Mouse (Mus musculus): ENCODE data around the gene Csde1. TPM values are rescaled to one million over a fixed set of nuclear protein-coding genes. Genes with fewer than 3 reads are reported as not detected.

The Csde1 gene
- total and polyA plus RNA-seq, 3 experiments = 196 to 249 (median 210) TPM

DNA sequence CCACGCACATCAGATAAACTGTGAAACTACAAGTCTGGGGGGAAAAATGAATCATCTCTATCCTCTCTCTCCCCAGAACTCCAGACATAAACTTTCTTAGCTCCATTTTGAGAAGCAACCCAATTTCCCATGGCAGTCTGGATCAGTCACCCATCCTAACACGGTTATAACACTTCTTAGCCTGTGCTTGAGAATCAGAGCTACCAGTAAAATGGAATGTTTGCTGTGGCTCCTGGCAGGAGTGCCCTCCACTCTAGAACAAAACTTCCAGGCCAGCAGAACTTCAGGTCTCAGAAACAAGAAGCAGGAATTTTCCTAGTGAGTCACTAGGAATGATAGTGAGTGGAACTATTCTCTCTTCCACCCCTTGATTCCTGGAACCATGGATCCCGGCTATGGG is 49.7 kb upstream of the Csde1 start:
- Histone ChIP-seq H3K79me2 (replicated peaks; ENCODE audit: control insufficient read depth, extremely low read depth, insufficient read depth, poor library complexity, severe bottlenecking) (no peaks in the 10 kb centered on the region), H3K4me3 (replicated peaks in 1 of 3; ENCODE audit: low read depth in 2 of 3, low read length in 2 of 3, poor library complexity in 1 of 3) (no peak overlapping the region), H3K27me3 (replicated peaks) (no peaks in the 10 kb centered on the region), H3K4me2 (ENCODE audit: insufficient read depth, low read depth, poor library complexity, severe bottlenecking) (no peak overlapping the region), H3K36me3 (replicated peaks in 1 of 2; ENCODE audit: control insufficient read depth in 1 of 2, insufficient read depth in 1 of 2, low read length in 1 of 2) (no peaks in the 10 kb centered on the region), H3K9ac (ENCODE audit: insufficient read depth, low read depth) (no peak overlapping the region), H3K9me3 (replicated peaks; ENCODE audit: low read length) (no peaks in the 10 kb centered on the region), H3K27ac (ENCODE audit: insufficient read depth, low read depth) (no peak overlapping the region), H3K4me1 (ENCODE audit: control insufficient read depth in 1 of 2, insufficient read depth in 2 of 2) (no peaks in the 10 kb centered on the region)
- no peak for DNase-seq (ENCODE audit: extremely low read depth)
- dilution Hi-C loops (cut with MboI; ENCODE audit: extremely low pct_ligation_motif_present, extremely low pct_unique_long_range_greater_than_20kb, low sequenced_read_pairs) (no loop called here), in situ Hi-C loops (cut with MboI; ENCODE audit: low pct_ligation_motif_present, low pct_unique_long_range_greater_than_20kb, low sequenced_read_pairs) (no loop called here)
- TF ChIP-seq NRF1 (IDR thresholded peaks at IDR 0.05; ENCODE audit: low read depth, low read length) = no peak
- no peak for TF ChIP-seq POLR2A (IDR thresholded peaks at IDR 0.05; ENCODE audit: low read depth, low read length)
- TF ChIP-seq TCF12 (IDR thresholded peaks at IDR 0.05; ENCODE audit: low read depth, low read length) = no peak
- no peak for TF ChIP-seq UBTF (IDR thresholded peaks at IDR 0.05; ENCODE audit: low read depth, low read length)
- TF ChIP-seq MEF2A (IDR thresholded peaks at IDR 0.05; ENCODE audit: borderline replicate concordance, low read depth, low read length) = no peak
- no peak for TF ChIP-seq PAX5 (IDR thresholded peaks at IDR 0.05; ENCODE audit: low read length)
- no peak for TF ChIP-seq NELFE (IDR thresholded peaks at IDR 0.05; ENCODE audit: low read depth, low read length)
- no peak for TF ChIP-seq RAD21 (IDR thresholded peaks at IDR 0.05; ENCODE audit: low read depth, low read length)
- no peak for TF ChIP-seq ETS1 (conservative IDR thresholded peaks at IDR 0.05; ENCODE audit: low read depth, low read length)
- TF ChIP-seq IRF4 (IDR thresholded peaks at IDR 0.05; ENCODE audit: low read depth, low read length) = no peak
- no peak for TF ChIP-seq ZNF384 (IDR thresholded peaks at IDR 0.05; ENCODE audit: low read depth, low read length)
- no peak for TF ChIP-seq CTCF (conservative IDR thresholded peaks at IDR 0.05 in 1 of 2, IDR thresholded peaks at IDR 0.05 in 1 of 2; ENCODE audit: low read depth in 2 of 2, low read length in 2 of 2)
- TF ChIP-seq HCFC1 (IDR thresholded peaks at IDR 0.05; ENCODE audit: low read depth, low read length) = no peak
- TF ChIP-seq ZC3H11A (IDR thresholded peaks at IDR 0.05; ENCODE audit: low read depth, low read length) = no peak
- TF ChIP-seq BHLHE40 (IDR thresholded peaks at IDR 0.05; ENCODE audit: low read depth, low read length) = no peak
- no peak for TF ChIP-seq TBP (conservative IDR thresholded peaks at IDR 0.05; ENCODE audit: low read depth, low read length)
- no peak for TF ChIP-seq MAZ (IDR thresholded peaks at IDR 0.05; ENCODE audit: low read depth, low read length)

GRCm38 (mm10) chr3:102976906-102977305 is 43.3 kb upstream of the Csde1 start:
- TF ChIP-seq ZMIZ1 (IDR thresholded peaks at IDR 0.05; ENCODE audit: low read depth, low read length) (no peak), ELF1 (IDR thresholded peaks at IDR 0.05; ENCODE audit: low read depth, low read length) (no peak), GABPA (IDR thresholded peaks at IDR 0.05; ENCODE audit: insufficient replicate concordance, low read depth, low read length) (no peak), MAX (IDR thresholded peaks at IDR 0.05; ENCODE audit: low read length) (no peak), MAFK (IDR thresholded peaks at IDR 0.05; ENCODE audit: insufficient replicate concordance, low read length) (no peak)
- H3K9ac ChIP-seq (ENCODE audit: insufficient read depth, low read depth) = no peak overlapping the region

More at GRCm38 (mm10) chr3:102976906-102977305, 43.3 kb upstream of the Csde1 start:
- H3K4me3 ChIP-seq (replicated peaks in 1 of 3; ENCODE audit: low read depth in 2 of 3, low read length in 2 of 3, poor library complexity in 1 of 3) = no peak overlapping the region
- dilution Hi-C loops (cut with MboI; ENCODE audit: extremely low pct_ligation_motif_present, extremely low pct_unique_long_range_greater_than_20kb, low sequenced_read_pairs) = no loop called here
- no peaks in the 10 kb centered on the region for H3K36me3 ChIP-seq (replicated peaks in 1 of 2; ENCODE audit: control insufficient read depth in 1 of 2, insufficient read depth in 1 of 2, low read length in 1 of 2)
- H3K4me1 ChIP-seq (ENCODE audit: control insufficient read depth in 1 of 2, insufficient read depth in 2 of 2) = no peaks in the 10 kb centered on the region
- in situ Hi-C loops (cut with MboI; ENCODE audit: low pct_ligation_motif_present, low pct_unique_long_range_greater_than_20kb, low sequenced_read_pairs) = no loop called here
- H3K27me3 ChIP-seq (replicated peaks) = no peaks in the 10 kb centered on the region
- no peaks in the 10 kb centered on the region for H3K9me3 ChIP-seq (replicated peaks; ENCODE audit: low read length)
- no peaks in the 10 kb centered on the region for H3K79me2 ChIP-seq (replicated peaks; ENCODE audit: control insufficient read depth, extremely low read depth, insufficient read depth, poor library complexity, severe bottlenecking)
- H3K27ac ChIP-seq (ENCODE audit: insufficient read depth, low read depth) = no peak overlapping the region
- no peak for DNase-seq (ENCODE audit: extremely low read depth)
- no peak overlapping the region for H3K4me2 ChIP-seq (ENCODE audit: insufficient read depth, low read depth, poor library complexity, severe bottlenecking)
